Mouse (Mus musculus) midbrain, embryonic 12.5 days (tissue): Measurements from ENCODE around the gene Spag17. TPM values are rescaled to one million over a fixed set of nuclear protein-coding genes. Genes with fewer than 3 reads are reported as not detected.

ENCODE experiments used
- ATAC-seq: fragments of 200-750 bp; cut with Nextera tagmentation; 2 replicates; pipeline ENCODE4 v1.8.0; 2017; ENCODE audit warnings: low read depth, moderate TSS enrichment, moderate library complexity; ENCODE audit not compliant: low FRiP score
- H3K27ac ChIP-seq: fragments of 300-500 bp; sonication (generic); replicated peaks from 2 replicates; pipeline ENCODE4 v1.5.1; 2016; ENCODE audit warnings: mild to moderate bottlenecking
- H3K27me3 ChIP-seq: fragments of 300-500 bp; sonication (generic); 2 replicates; pipeline ENCODE4 v1.6.1; 2016; ENCODE audit warnings: mild to moderate bottlenecking
- H3K36me3 ChIP-seq: fragments of 300-500 bp; sonication (generic); 2 replicates; pipeline ENCODE4 v1.6.1; 2016
- H3K4me1 ChIP-seq: fragments of 300-500 bp; sonication (generic); 2 replicates; pipeline ENCODE4 v1.6.1; 2016
- H3K4me2 ChIP-seq: fragments of 300-500 bp; sonication (generic); replicated peaks from 2 replicates; pipeline ENCODE4 v1.6.1; 2016; ENCODE audit warnings: mild to moderate bottlenecking, moderate library complexity
- H3K4me3 ChIP-seq: fragments of 300-500 bp; sonication (generic); 2 replicates; pipeline ENCODE4 v1.5.1; 2016; ENCODE audit warnings: mild to moderate bottlenecking
- H3K9ac ChIP-seq: fragments of 300-500 bp; sonication (generic); replicated peaks from 2 replicates; pipeline ENCODE4 v1.6.1; 2016; ENCODE audit warnings: mild to moderate bottlenecking, moderate library complexity
- H3K9me3 ChIP-seq: fragments of 300-500 bp; sonication (generic); 2 replicates; pipeline ENCODE4 v1.6.1; 2016; ENCODE audit warnings: mild to moderate bottlenecking
- WGBS: fragments of 180-500 bp; shearing (Covaris S2); methylation state at CpG from one replicate; pipeline ENCODE4 v1.1.7; 2016; 5-methylcytosine and 5-hydroxymethylcytosine counted together
- polyA plus RNA-seq: library from polyadenylated mRNA; unstranded; fragments of >200 nt; fragmentation: Nextera tagmentation; extraction: Ambion mirVana; gene quantifications from 2 replicates; pipeline ENCODE4 v1.2.1, GENCODE M21; 2016

Spag17 gene
- polyA plus RNA-seq, 1 experiment from 2014 or later = 0.41 TPM

- H3K27ac ChIP-seq = no peak overlapping the region
- H3K4me1 ChIP-seq = no peaks in the 10 kb centered on the region
- H3K4me2 ChIP-seq = no peak overlapping the region
- ATAC-seq = no peak
- no peaks in the 10 kb centered on the region for H3K9me3 ChIP-seq
- no peaks in the 10 kb centered on the region for H3K36me3 ChIP-seq
- no peak overlapping the region for H3K9ac ChIP-seq
- H3K4me3 ChIP-seq = no peak overlapping the region
- 93% methylated on average over 2 of the region's 2 CpGs for WGBS
- no peaks in the 10 kb centered on the region for H3K27me3 ChIP-seq
Observed at GRCm38 (mm10) chr3:100106736-100107135, 221.5 kb downstream of the Spag17 start.

DNA sequence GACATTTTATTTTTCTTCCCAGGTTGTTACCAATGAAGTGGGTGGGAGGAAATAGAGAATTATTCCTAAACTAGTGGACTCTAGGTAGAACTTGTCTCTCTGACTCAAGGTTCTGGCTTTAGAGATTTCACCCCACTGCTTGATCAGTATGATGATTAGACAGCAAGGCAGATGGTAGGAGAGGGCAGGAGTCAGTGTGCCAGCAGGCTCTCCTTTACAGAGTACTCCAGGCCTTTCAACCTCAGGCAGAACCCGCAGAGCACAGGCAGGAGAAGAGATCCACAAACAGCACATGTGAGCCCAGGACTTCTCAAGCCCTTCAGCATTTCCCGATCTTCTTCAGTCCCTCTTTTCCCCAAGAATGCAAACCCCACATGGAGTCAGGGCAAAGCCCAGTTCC lies 233.5 kb downstream of the Spag17 start:
- Histone ChIP-seq H3K9ac (no peak overlapping the region), H3K27ac (no peak overlapping the region), H3K27me3 (no peaks in the 10 kb centered on the region), H3K4me3 (no peak overlapping the region), H3K4me2 (no peak overlapping the region), H3K9me3 (no peaks in the 10 kb centered on the region), H3K36me3 (no peaks in the 10 kb centered on the region), H3K4me1 (no peaks in the 10 kb centered on the region)
- 93% methylated on average over 2 of the region's 2 CpGs for WGBS
- no peak for ATAC-seq

- Histone ChIP-seq H3K4me1 (no peaks in the 10 kb centered on the region), H3K4me2 (no peak overlapping the region), H3K4me3 (no peak overlapping the region), H3K9me3 (no peaks in the 10 kb centered on the region), H3K27ac (no peak overlapping the region), H3K27me3 (no peaks in the 10 kb centered on the region), H3K9ac (no peak overlapping the region), H3K36me3 (no peaks in the 10 kb centered on the region)
- ATAC-seq = no peak
- WGBS = 82% methylated on average over 2 of the region's 2 CpGs
Observed at GRCm38 (mm10) chr3:100121961-100122360, 236.8 kb downstream of the Spag17 start.

DNA sequence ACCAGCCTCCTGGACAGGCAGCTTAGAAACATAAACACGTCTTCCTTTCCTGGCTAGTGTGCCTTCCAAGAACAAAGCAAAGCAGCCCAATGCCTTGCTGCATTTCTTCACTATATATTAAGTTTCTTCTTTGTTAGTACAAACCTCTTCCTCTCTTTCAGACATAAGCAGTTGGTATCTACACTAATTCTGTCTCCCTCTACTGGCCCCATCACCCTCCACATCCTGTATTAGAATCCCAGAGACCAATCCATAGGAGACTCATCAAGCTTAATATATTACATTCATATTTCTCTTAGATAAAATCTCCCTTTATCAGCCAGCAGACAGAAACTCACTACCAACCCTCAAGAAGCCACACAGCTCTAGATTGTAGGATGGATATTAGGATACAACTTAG lies 237.2 kb downstream of the Spag17 start:
- no peaks in the 10 kb centered on the region for H3K4me1 ChIP-seq
- no peak for ATAC-seq
- H3K9ac ChIP-seq = no peak overlapping the region
- H3K9me3 ChIP-seq = no peaks in the 10 kb centered on the region
- 84% methylated on average over 1 of the region's 1 CpGs for WGBS
- no peak overlapping the region for H3K27ac ChIP-seq
- H3K4me2 ChIP-seq = no peak overlapping the region
- H3K27me3 ChIP-seq = no peaks in the 10 kb centered on the region
- no peaks in the 10 kb centered on the region for H3K36me3 ChIP-seq
- no peak overlapping the region for H3K4me3 ChIP-seq

DNA sequence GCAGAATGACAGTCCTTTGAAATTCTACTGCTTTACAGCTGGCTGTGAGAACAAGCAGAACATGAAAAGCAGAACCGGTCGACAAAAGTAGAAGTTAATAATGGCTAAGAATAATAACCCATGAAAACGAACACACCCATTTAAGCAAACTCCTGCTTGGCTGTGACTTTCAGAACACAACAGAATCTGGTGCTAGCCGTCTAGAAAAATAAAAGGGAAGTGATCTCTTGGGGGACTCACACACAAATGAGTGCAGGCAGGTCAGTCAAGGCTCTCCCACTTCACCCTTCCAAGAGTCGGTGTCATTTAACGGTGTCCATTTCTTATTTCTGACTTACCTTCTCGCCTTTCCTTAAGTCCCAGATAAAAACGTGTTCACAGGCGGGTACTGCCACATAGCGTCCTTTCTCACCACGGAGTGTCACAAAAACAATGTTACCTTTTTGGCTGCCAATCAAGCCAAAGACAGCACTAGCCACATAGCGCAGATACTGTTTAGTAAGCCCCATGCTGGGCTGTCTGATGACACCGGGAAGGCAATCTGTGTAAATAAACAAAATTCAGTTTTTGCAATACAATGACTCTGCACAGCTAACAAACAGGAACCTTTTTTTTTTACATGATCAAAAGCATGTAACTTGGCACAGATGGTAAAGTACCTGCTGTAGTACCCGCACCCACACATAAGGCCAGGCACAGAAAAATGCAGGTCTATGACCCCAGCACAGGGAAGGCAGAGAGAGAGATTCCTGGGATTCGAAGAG lies 275.7 kb downstream of the Spag17 start:
- no peak overlapping the region for H3K27ac ChIP-seq
- H3K4me2 ChIP-seq = peak overlapping the region; percentile 83
- no peaks in the 10 kb centered on the region for H3K9me3 ChIP-seq
- peak overlapping the region; percentile 91 for H3K4me3 ChIP-seq
- H3K4me1 ChIP-seq = peaks cover 13% of the 10 kb centered on the region
- 87% methylated on average over 15 of the region's 15 CpGs for WGBS
- ATAC-seq = no peak
- peaks cover 33% of the 10 kb centered on the region for H3K36me3 ChIP-seq
- H3K27me3 ChIP-seq = no peaks in the 10 kb centered on the region
- H3K9ac ChIP-seq = peak overlapping the region; percentile 89; the same call in 1 of the 2 replicates

GRCm38 (mm10) chr3:100161665-100162314 lies 276.6 kb downstream of the Spag17 start:
- H3K9me3 ChIP-seq = no peaks in the 10 kb centered on the region
- peak overlapping the region; percentile 92; the same call in 1 of the 2 replicates for H3K27ac ChIP-seq
- no peak for ATAC-seq
- peaks cover 13% of the 10 kb centered on the region for H3K4me1 ChIP-seq
- H3K9ac ChIP-seq = peak overlapping the region; percentile 89
- H3K4me3 ChIP-seq = peak overlapping the region; percentile 91
- peaks cover 30% of the 10 kb centered on the region for H3K36me3 ChIP-seq
- H3K27me3 ChIP-seq = no peaks in the 10 kb centered on the region
- WGBS = 1% methylated on average over 35 of the region's 35 CpGs
- H3K4me2 ChIP-seq = peak overlapping the region; percentile 83

DNA sequence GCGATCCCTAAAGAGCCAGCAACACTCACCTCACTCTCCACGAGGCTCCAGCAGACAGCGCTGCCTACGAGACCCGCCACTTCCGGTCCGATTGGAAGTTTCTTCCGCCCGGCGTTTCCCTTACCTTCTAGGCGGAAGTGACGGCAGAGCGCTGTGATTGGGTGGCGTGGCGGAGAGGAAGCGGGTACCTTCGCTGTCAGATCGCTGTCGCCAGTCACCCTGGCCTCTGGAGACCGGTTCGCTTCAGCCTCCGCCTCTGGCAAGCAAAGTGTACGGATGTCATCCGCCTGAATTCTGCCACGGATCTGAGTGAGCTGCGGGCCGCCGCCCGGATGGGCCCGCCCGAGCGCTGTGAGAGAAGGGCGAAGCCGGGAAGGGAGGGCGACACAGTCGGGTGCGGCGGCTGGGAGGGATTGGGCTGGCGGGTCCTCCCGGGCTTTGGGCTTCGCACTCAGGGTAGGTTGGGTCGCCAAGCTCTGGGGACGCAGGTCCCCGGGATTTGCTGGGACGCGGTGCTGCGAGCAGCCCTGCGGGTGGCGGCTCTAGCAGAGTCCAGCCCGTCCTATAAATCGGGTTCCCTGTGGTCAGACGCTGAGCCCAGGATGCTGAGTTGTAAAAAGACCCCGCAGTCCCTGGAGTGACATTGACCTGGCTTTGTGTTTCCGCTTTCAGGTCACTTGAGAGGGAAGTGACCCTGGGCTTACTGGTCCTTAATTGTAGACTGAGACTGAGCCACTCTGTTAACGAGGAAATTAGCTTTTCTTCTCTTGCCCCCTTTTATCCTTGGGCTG lies 277.3 kb downstream of the Spag17 start, which contains the start of the genes Gdap2 and Wdr3:
Gene Gdap2 (plus strand): TSS at position 67 of the 791 bp plus-strand sequence.
Gene Wdr3 (minus strand): TSS at position 93 of the 791 bp plus-strand sequence.
- peaks cover 13% of the 10 kb centered on the region for H3K4me1 ChIP-seq
- H3K4me3 ChIP-seq = peak within 1 kb of the TSS; percentile 91
- H3K4me2 ChIP-seq = peak within 1 kb of the TSS; percentile 83
- H3K36me3 ChIP-seq = peaks cover 26% of the 10 kb centered on the region
- ATAC-seq = peak; percentile 99
- H3K27me3 ChIP-seq = no peaks in the 10 kb centered on the region
- no peaks in the 10 kb centered on the region for H3K9me3 ChIP-seq
- peak within 1 kb of the TSS; percentile 89 for H3K9ac ChIP-seq
- WGBS = under 1% methylated on average over 55 of the region's 55 CpGs
- H3K27ac ChIP-seq = peak within 1 kb of the TSS; percentile 92

DNA sequence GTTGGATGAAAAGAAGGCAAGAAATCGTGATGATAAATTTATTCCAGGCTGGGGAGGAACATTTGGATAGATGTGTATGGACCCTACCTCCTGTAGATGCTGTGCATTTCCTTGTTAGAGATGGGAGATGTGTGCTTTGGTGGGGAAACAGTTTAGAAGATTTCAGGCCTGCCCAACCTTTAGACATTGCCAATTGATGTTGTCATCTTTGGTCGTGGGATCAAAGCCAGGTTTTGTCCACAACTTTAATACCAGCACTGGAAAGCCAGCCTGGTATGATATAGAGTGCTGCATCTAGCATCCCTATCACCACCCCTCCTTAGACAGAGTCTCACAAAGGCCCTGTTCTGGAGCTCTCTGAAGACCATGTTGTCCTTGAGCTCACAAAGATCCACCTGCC lies 278.4 kb downstream of the Spag17 start:
- H3K27me3 ChIP-seq = no peaks in the 10 kb centered on the region
- 87% methylated on average over 2 of the region's 2 CpGs for WGBS
- no peak overlapping the region for H3K4me3 ChIP-seq

GRCm38 (mm10) chr3:100164991-100165390 lies 279.8 kb downstream of the Spag17 start:
- peaks cover 11% of the 10 kb centered on the region; the same call in 1 of the 2 replicates for H3K36me3 ChIP-seq
- no peaks in the 10 kb centered on the region for H3K27me3 ChIP-seq

More for the DNA sequence above, 278.4 kb downstream of the Spag17 start:
- Histone ChIP-seq H3K9ac (no peak overlapping the region), H3K9me3 (no peaks in the 10 kb centered on the region), H3K36me3 (peaks cover 22% of the 10 kb centered on the region), H3K4me1 (peaks cover 13% of the 10 kb centered on the region), H3K4me2 (no peak overlapping the region), H3K27ac (no peak overlapping the region)
- no peak for ATAC-seq

DNA sequence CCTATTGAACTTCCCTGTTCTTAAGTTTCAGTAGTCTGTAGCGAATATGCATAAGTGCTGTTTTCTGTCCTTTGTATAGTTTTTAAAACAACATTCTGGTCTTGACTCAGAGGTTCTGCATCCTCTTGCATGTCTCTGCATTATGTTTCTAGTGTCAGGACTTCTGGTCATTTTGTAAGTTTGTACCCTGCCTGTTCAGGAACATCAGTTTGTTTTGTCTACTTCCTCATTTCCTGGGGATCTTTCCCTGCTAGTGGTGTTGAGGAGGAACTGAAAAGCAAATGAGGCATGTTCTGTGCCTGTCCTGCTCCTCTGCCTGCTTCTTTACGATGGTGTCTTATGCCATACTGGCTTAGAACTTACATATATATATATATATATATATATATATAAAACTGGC lies 290.8 kb downstream of the Spag17 start:
- Histone ChIP-seq H3K27me3 (no peaks in the 10 kb centered on the region), H3K27ac (no peak overlapping the region), H3K36me3 (peaks cover 74% of the 10 kb centered on the region), H3K4me3 (no peak overlapping the region), H3K4me2 (no peak overlapping the region), H3K4me1 (no peaks in the 10 kb centered on the region), H3K9ac (no peak overlapping the region), H3K9me3 (no peaks in the 10 kb centered on the region)
- no peak for ATAC-seq
- 82% methylated on average over 2 of the region's 2 CpGs for WGBS

More at GRCm38 (mm10) chr3:100164991-100165390, 279.8 kb downstream of the Spag17 start:
- Histone ChIP-seq H3K4me2 (no peak overlapping the region), H3K4me1 (peaks cover 13% of the 10 kb centered on the region), H3K27ac (no peak overlapping the region), H3K4me3 (no peak overlapping the region), H3K9ac (no peak overlapping the region), H3K9me3 (no peaks in the 10 kb centered on the region)
- ATAC-seq = no peak

GRCm38 (mm10) chr3:100180471-100180870 lies 295.3 kb downstream of the Spag17 start:
- no peak overlapping the region for H3K9ac ChIP-seq
- no peak overlapping the region for H3K4me3 ChIP-seq
- no peak overlapping the region for H3K4me2 ChIP-seq
- peaks cover 68% of the 10 kb centered on the region for H3K36me3 ChIP-seq
- H3K27ac ChIP-seq = no peak overlapping the region
- 81% methylated on average over 3 of the region's 3 CpGs for WGBS
- no peaks in the 10 kb centered on the region for H3K4me1 ChIP-seq
- no peaks in the 10 kb centered on the region for H3K27me3 ChIP-seq
- ATAC-seq = no peak
- no peaks in the 10 kb centered on the region for H3K9me3 ChIP-seq

DNA sequence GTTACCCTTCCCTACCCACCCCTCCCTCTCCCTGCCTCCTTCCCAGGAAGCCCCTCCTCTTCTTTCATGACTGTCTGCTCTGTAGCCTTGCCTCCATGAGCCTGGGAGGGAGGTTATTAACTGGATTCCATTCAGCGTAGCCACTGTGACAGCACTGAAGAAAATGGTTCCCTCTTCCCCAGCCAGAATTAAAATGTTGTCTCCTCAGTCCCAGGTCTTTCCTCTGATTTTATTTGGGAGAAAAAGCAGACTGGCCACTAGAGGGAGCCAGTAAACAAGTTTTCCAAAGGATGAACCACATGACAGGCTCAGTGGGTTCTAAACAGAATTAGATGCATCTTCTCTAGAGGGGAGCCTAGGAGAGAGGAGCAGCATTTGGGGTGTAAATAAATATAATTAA lies 304.2 kb downstream of the Spag17 start:
- no peak overlapping the region for H3K4me2 ChIP-seq
- whole genome bisulfite sequencing = 71% methylated on average over 1 of the region's 1 CpGs
- H3K9ac ChIP-seq = no peak overlapping the region
- H3K36me3 ChIP-seq = peaks cover 39% of the 10 kb centered on the region
- no peaks in the 10 kb centered on the region for H3K9me3 ChIP-seq
- no peak overlapping the region for H3K27ac ChIP-seq
- H3K4me1 ChIP-seq = no peaks in the 10 kb centered on the region
- no peak overlapping the region for H3K4me3 ChIP-seq
- peak; percentile 87 for ATAC-seq
- no peaks in the 10 kb centered on the region for H3K27me3 ChIP-seq
